Comparison of ENCODE assay signal across 42 mouse cellular contexts in the genomic region with DNA sequence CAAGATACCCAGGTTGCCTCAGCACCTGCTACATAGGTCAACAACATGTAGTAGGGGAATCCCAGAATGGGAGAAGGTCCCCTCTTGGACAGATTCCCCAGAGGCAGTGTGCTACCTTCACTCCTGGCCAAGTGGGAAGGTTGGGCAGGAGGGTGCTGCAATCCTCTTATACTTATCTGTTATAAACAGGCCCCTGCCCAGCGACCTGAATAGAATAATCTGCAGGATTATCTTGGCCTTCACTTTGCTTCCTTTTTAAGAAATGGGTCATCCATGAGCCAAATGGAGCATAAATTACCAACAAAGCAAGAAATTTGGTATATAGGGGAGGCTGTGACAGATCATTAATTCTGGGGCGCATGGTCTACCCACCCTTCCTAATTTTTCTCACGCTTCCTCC. TPM values are rescaled to one million over a fixed set of nuclear protein-coding genes. Genes with fewer than 3 reads are reported as not detected.
"Had no signal": no experiment of that assay in that cellular context is flagged by ENCODE, and none has a peak within 500 bp of the region (broad histone marks: within the 10 kb centered on the region; RNA-seq: fewer than 3 reads in every experiment).

No protein-coding gene starts in this region.

- H3K27me3 ChIP-seq: liver, embryonic 15.5 days; lung, embryonic 15.5 days; midbrain, embryonic 12.5 days; midbrain, embryonic 13.5 days; midbrain, embryonic 15.5 days had no signal

- ATAC-seq: liver, embryonic 12.5 days; liver, postnatal 0 days; midbrain, embryonic 13.5 days; midbrain, embryonic 15.5 days; midbrain, embryonic 16.5 days had no signal

- H3K9ac ChIP-seq: limb, embryonic 12.5 days; limb, embryonic 13.5 days; limb, embryonic 15.5 days; liver, embryonic 12.5 days; liver, embryonic 13.5 days; liver, embryonic 14.5 days; liver, embryonic 15.5 days; liver, postnatal 0 days; lung, embryonic 14.5 days; lung, embryonic 15.5 days; midbrain, embryonic 12.5 days; midbrain, embryonic 13.5 days; midbrain, embryonic 15.5 days had no signal

- H3K27ac ChIP-seq: left cerebral cortex, adult 2 months; limb, embryonic 10.5 days; limb, embryonic 12.5 days; limb, embryonic 13.5 days; limb, embryonic 15.5 days; liver, embryonic 12.5 days; liver, embryonic 13.5 days; liver, embryonic 14.5 days; liver, embryonic 15.5 days; lung, embryonic 15.5 days; macrophage; midbrain, embryonic 10.5 days; midbrain, embryonic 12.5 days; midbrain, embryonic 13.5 days; midbrain, embryonic 15.5 days had no signal

- H3K4me1 ChIP-seq: limb, embryonic 10.5 days; limb, embryonic 12.5 days; limb, embryonic 13.5 days; limb, embryonic 15.5 days; liver, embryonic 12.5 days; liver, embryonic 13.5 days; liver, embryonic 15.5 days; lung, embryonic 15.5 days; midbrain, embryonic 10.5 days; midbrain, embryonic 12.5 days; midbrain, embryonic 13.5 days; midbrain, embryonic 15.5 days had no signal

- H3K9me3 ChIP-seq: limb, embryonic 10.5 days; limb, embryonic 12.5 days; limb, embryonic 13.5 days; limb, embryonic 15.5 days; liver, embryonic 12.5 days; liver, embryonic 13.5 days; liver, embryonic 15.5 days; lung, embryonic 15.5 days; megakaryocyte, embryonic 14.5 days; midbrain, embryonic 10.5 days; midbrain, embryonic 12.5 days; midbrain, embryonic 13.5 days; midbrain, embryonic 15.5 days had no signal

- H3K4me3 ChIP-seq: left cerebral cortex, adult 2 months; limb, embryonic 10.5 days; limb, embryonic 12.5 days; limb, embryonic 13.5 days; limb, embryonic 15.5 days; liver, embryonic 12.5 days; liver, embryonic 13.5 days; liver, embryonic 15.5 days; lung, embryonic 15.5 days; megakaryocyte, embryonic 14.5 days; midbrain, embryonic 10.5 days; midbrain, embryonic 12.5 days; midbrain, embryonic 13.5 days; midbrain, embryonic 15.5 days; myocyte had no signal

- H3K4me2 ChIP-seq: limb, embryonic 12.5 days; limb, embryonic 13.5 days; limb, embryonic 15.5 days; liver, embryonic 11.5 days; liver, embryonic 12.5 days; liver, embryonic 13.5 days; liver, embryonic 15.5 days; lung, embryonic 14.5 days; lung, embryonic 15.5 days; midbrain, embryonic 11.5 days; midbrain, embryonic 12.5 days; midbrain, embryonic 13.5 days; midbrain, embryonic 15.5 days had no signal

- DNase-seq: left cerebral cortex, postnatal 4 days; liver; liver, embryonic 13.5 days; liver, postnatal 0 days; lung, adult 18-20 months; lung, adult 2 months; lung, embryonic 14.5 days; lung, postnatal 10 days; lung, postnatal 14 days; lung, postnatal 36 days; lung, postnatal 4 days; midbrain, embryonic 14.5 days had no signal

- H3K36me3 ChIP-seq: limb, embryonic 10.5 days; limb, embryonic 12.5 days; limb, embryonic 13.5 days; limb, embryonic 15.5 days; liver, embryonic 12.5 days; liver, embryonic 13.5 days; liver, embryonic 15.5 days; lung, embryonic 15.5 days; midbrain, embryonic 10.5 days; midbrain, embryonic 12.5 days; midbrain, embryonic 13.5 days; midbrain, embryonic 15.5 days had no signal

RNA-seq across cellular contexts. Expression of a gene that starts 1.6 kb away (rescaled TPM):
- total RNA-seq: left cerebral cortex, postnatal 10 days; left cerebral cortex, postnatal 4 days; liver, adult 2 months; megakaryocyte progenitor cell, adult 5-6 weeks; megakaryocyte, adult 5-6 weeks; megakaryocyte-erythroid progenitor cell, adult 5-6 weeks; midbrain, postnatal 0 days; monocyte, adult 5-6 weeks had no signal
- polyA plus RNA-seq: limb, embryonic 14.5 days; liver, adult 2 months; liver, embryonic 15.5 days; liver, embryonic 16.5 days; lung, adult 2 months; midbrain, postnatal 0 days had no signal

RNA-seq across cellular contexts. Expression of a gene that starts 22.0 kb away (rescaled TPM):
- total RNA-seq: liver, adult 2 months; megakaryocyte progenitor cell, adult 5-6 weeks; megakaryocyte, adult 5-6 weeks; megakaryocyte-erythroid progenitor cell, adult 5-6 weeks; monocyte, adult 5-6 weeks had no signal
- polyA plus RNA-seq: limb, embryonic 10.5 days; limb, embryonic 11.5 days; limb, embryonic 12.5 days; liver, adult 2 months; liver, embryonic 12.5 days; liver, embryonic 16.5 days; liver, postnatal 0 days; lung, embryonic 14.5 days; lung, embryonic 15.5 days; lung, embryonic 16.5 days; midbrain, embryonic 10.5 days had no signal

RNA-seq across cellular contexts. Expression of a gene that starts 58.9 kb away (rescaled TPM):
- total RNA-seq: megakaryocyte-erythroid progenitor cell, adult 5-6 weeks had no signal
- polyA plus RNA-seq: liver, embryonic 11.5 days; lung, embryonic 14.5 days; midbrain, embryonic 11.5 days; midbrain, embryonic 13.5 days; midbrain, embryonic 14.5 days had no signal
